Mouse (Mus musculus) erythroblast, embryonic 14.5 days (primary cell): Measurements from ENCODE around the gene Mcm5.

Experiments
- GATA1 ChIP-seq: IDR thresholded peaks from 2 replicates; pipeline ENCODE4 v1.6.1; 2012; ENCODE audit warnings: low read length, inconsistent platforms, mixed read lengths
- TAL1 ChIP-seq: IDR thresholded peaks from 3 replicates; pipeline ENCODE4 v1.6.1; 2012; ENCODE audit warnings: low read length, inconsistent platforms, mixed read lengths

GRCm38 (mm10) chr8:75108527-75109235, 688 bp upstream of the Mcm5 start:
- no peak for TF ChIP-seq GATA1
- no peak for TF ChIP-seq TAL1
